ENCODE assay signal across 8 mouse cellular contexts in genomic region chr5:122421271-122422068, GRCm38 (mm10). TPM values are rescaled to one million over a fixed set of nuclear protein-coding genes. Genes with fewer than 3 reads are reported as not detected.
DNase-seq lines count a peak whose midpoint lies in the region; ATAC-seq and TF ChIP-seq lines count a peak whose summit lies in the region.

Gene Anapc7 (plus strand): TSS chr5:122421693.

- 20% methylated on average over 17 of the region's 17 CpGs for WGBS in forebrain, embryonic 16.5 days
- 23% methylated on average over 17 of the region's 17 CpGs for WGBS in hindbrain, embryonic 14.5 days
- 16% methylated on average over 17 of the region's 17 CpGs for WGBS in liver, embryonic 12.5 days (ENCODE audit: insufficient replicate concordance)
- 4% methylated on average over 17 of the region's 17 CpGs for WGBS in small intestine, adult 2 months

- H3K4me3 ChIP-seq in forebrain, embryonic 16.5 days (replicated peaks; ENCODE audit: low read length) = peak within 1 kb of the TSS; percentile 95
- H3K4me3 ChIP-seq in hindbrain, embryonic 14.5 days (replicated peaks; ENCODE audit: low read length) = peak within 1 kb of the TSS; percentile 71
- H3K4me3 ChIP-seq in liver, embryonic 12.5 days = peak within 1 kb of the TSS; percentile 94
- peak within 1 kb of the TSS; percentile 92 for H3K4me3 ChIP-seq in small intestine, adult 2 months (ENCODE audit: low read depth, low read length)

- H3K9ac ChIP-seq in forebrain, embryonic 16.5 days (replicated peaks; ENCODE audit: low read depth, low read length) = peak within 1 kb of the TSS; percentile 92
- H3K9ac ChIP-seq in hindbrain, embryonic 14.5 days = peak within 1 kb of the TSS; percentile 74
- peak within 1 kb of the TSS; percentile 89 for H3K9ac ChIP-seq in liver, embryonic 12.5 days

- peak within 1 kb of the TSS; percentile 78 for H3K4me2 ChIP-seq in forebrain, embryonic 16.5 days (ENCODE audit: low read length)
- H3K4me2 ChIP-seq in hindbrain, embryonic 14.5 days (replicated peaks) = peak within 1 kb of the TSS; percentile 72
- H3K4me2 ChIP-seq in liver, embryonic 12.5 days = peak within 1 kb of the TSS; percentile 85

- H3K36me3 ChIP-seq in forebrain, embryonic 16.5 days (ENCODE audit: control insufficient read depth, insufficient read depth) = no peaks in the 10 kb centered on the region
- no peaks in the 10 kb centered on the region for H3K36me3 ChIP-seq in hindbrain, embryonic 14.5 days (replicated peaks; ENCODE audit: control insufficient read depth, insufficient read depth)
- peaks cover 6% of the 10 kb centered on the region; the same call in 1 of the 2 replicates for H3K36me3 ChIP-seq in liver, embryonic 12.5 days
- no peaks in the 10 kb centered on the region for H3K36me3 ChIP-seq in small intestine, adult 2 months (ENCODE audit: control insufficient read depth, insufficient read depth, low read length)

- no peaks in the 10 kb centered on the region for H3K9me3 ChIP-seq in forebrain, embryonic 16.5 days (ENCODE audit: control insufficient read depth, low read length)
- no peaks in the 10 kb centered on the region for H3K9me3 ChIP-seq in hindbrain, embryonic 14.5 days (ENCODE audit: control insufficient read depth, low read length)
- H3K9me3 ChIP-seq in liver, embryonic 12.5 days (replicated peaks) = no peaks in the 10 kb centered on the region

- TF ChIP-seq POLR2A in small intestine, adult 2 months (IDR thresholded peaks at IDR 0.05; ENCODE audit: low read depth, low read length) = no peak

- no peak for TF ChIP-seq CTCF in small intestine, adult 2 months (IDR thresholded peaks at IDR 0.05; ENCODE audit: extremely low read depth, insufficient read length, insufficient replicate concordance, low read depth, low read length)

- peaks cover 18% of the 10 kb centered on the region for H3K4me1 ChIP-seq in forebrain, embryonic 16.5 days (replicated peaks; ENCODE audit: control insufficient read depth, insufficient read depth, low read length)
- peaks cover 20% of the 10 kb centered on the region for H3K4me1 ChIP-seq in hindbrain, embryonic 14.5 days (replicated peaks; ENCODE audit: control insufficient read depth, insufficient read depth, low read length)
- peaks cover 34% of the 10 kb centered on the region for H3K4me1 ChIP-seq in liver, embryonic 12.5 days
- H3K4me1 ChIP-seq in small intestine, adult 2 months (ENCODE audit: control insufficient read depth, insufficient read depth, insufficient read length, low read length) = peaks cover 9% of the 10 kb centered on the region

- peak within 1 kb of the TSS; percentile 96 for H3K27ac ChIP-seq in forebrain, embryonic 16.5 days (ENCODE audit: low read length)
- H3K27ac ChIP-seq in hindbrain, embryonic 14.5 days = peak within 1 kb of the TSS; percentile 93
- H3K27ac ChIP-seq in liver, embryonic 12.5 days = peak within 1 kb of the TSS; percentile 77
- peak within 1 kb of the TSS; percentile 59 for H3K27ac ChIP-seq in small intestine, adult 2 months (ENCODE audit: insufficient read depth, low read depth, low read length)

- no peak for DNase-seq in layer of hippocampus, adult 18-20 months (ENCODE audit: low spot score in 2 of 2)
- no peak for DNase-seq in layer of hippocampus, adult 9-11 months
- DNase-seq in hindbrain, embryonic 14.5 days (ENCODE audit: low spot score) = no peak
- no peak for DNase-seq in T-cell, adult 2 months (ENCODE audit: low spot score)

- peak; percentile 41 for ATAC-seq in activated CD4-positive, CD25-positive, alpha-beta regulatory T cell, adult 4 months
- ATAC-seq in forebrain, embryonic 16.5 days = peak; percentile 53
- peak; percentile 51; the same call in 1 of the 2 replicates for ATAC-seq in hindbrain, embryonic 14.5 days (ENCODE audit: low FRiP score)
- peak; percentile 7; the same call in 1 of the 2 replicates for ATAC-seq in liver, embryonic 12.5 days

- no peaks in the 10 kb centered on the region for H3K27me3 ChIP-seq in forebrain, embryonic 16.5 days (replicated peaks; ENCODE audit: control insufficient read depth, insufficient read depth, low read length)
- H3K27me3 ChIP-seq in hindbrain, embryonic 14.5 days (ENCODE audit: control insufficient read depth, insufficient read depth, low read length) = no peaks in the 10 kb centered on the region
- H3K27me3 ChIP-seq in liver, embryonic 12.5 days (replicated peaks) = no peaks in the 10 kb centered on the region
- H3K27me3 ChIP-seq in small intestine, adult 2 months (ENCODE audit: control insufficient read depth, insufficient read depth, low read length) = no peaks in the 10 kb centered on the region

RNA-seq across cellular contexts. Expression of gene Anapc7, which starts in this region (rescaled TPM):
- 10 to 100 TPM; 30.6 to 34.9 TPM for total RNA-seq in layer of hippocampus, adult 18-20 months (2021)
- 10 to 100 TPM; 13.4 to 23.7 TPM for polyA plus RNA-seq in activated CD4-positive, CD25-positive, alpha-beta regulatory T cell, adult 4 months (2017; shearing (Covaris generic))
- 52.2 and 52.5 TPM in 2 replicates for polyA plus RNA-seq in forebrain, embryonic 16.5 days (2015; fragmentation: Nextera tagmentation; extraction: Ambion mirVana)
- 27.2 and 28.8 TPM in 2 replicates for polyA plus RNA-seq in hindbrain, embryonic 14.5 days (2014; fragmentation: Nextera tagmentation; extraction: Ambion mirVana)
- 23.3 and 23.9 TPM in 2 replicates for polyA plus RNA-seq in liver, embryonic 12.5 days (2016; fragmentation: Nextera tagmentation; extraction: Ambion mirVana)
- 9.1 and 17.2 TPM in 2 replicates for polyA plus RNA-seq in small intestine, adult 2 months (2012; rRNA removed)
